Mouse (Mus musculus) left cerebral cortex, postnatal 14 days (tissue): Measurements from ENCODE around the gene Srp9. TPM values are rescaled to one million over a fixed set of nuclear protein-coding genes. Genes with fewer than 3 reads are reported as not detected.

ENCODE experiments used
- DNase-seq, 2 experiments: peaks; one replicate each; pipeline ENCODE4 v3.0.0; 2021 to 2022; ENCODE audit warnings: low spot score in 2 of 2, mixed read lengths in 1 of 2
- intact Hi-C: fragments of 180-260 bp; cut with DNase I; formaldehyde crosslinking; loops from one replicate; pipeline ENCODE4 v1.15.1; 2025
- long read RNA-seq, 2 experiments: library from polyadenylated mRNA; stranded (forward); transcript quantifications; one replicate each; pipeline ENCODE4 v2.0.0; 2021
- total RNA-seq, 2 experiments: library from RNA; stranded (reverse); gene quantifications; 2 replicates each; pipeline ENCODE4 v1.2.3; 2021

Srp9 gene
- 10 to 100 TPM; 55.2 to 57.1 TPM for total RNA-seq
- long read RNA-seq, experiment 1, transcript Srp9-201 (3 exons, 1,367 nt), result major isoform, 135 of 141 reads
- long read RNA-seq, experiment 1, partial matches to known transcripts, result 2 of 141 reads
- long read RNA-seq, experiment 1, other reads (novel, unspliced or antisense), result 2 of 141 reads
- long read RNA-seq, experiment 2, transcript Srp9-201 (3 exons, 1,367 nt), result major isoform, 104 of 109 reads
- long read RNA-seq, experiment 2, partial matches to known transcripts, result 1 of 109 reads
- long read RNA-seq, experiment 2, other reads (novel, unspliced or antisense), result 0 of 109 reads

GRCm38 (mm10) chr1:182124506-182124905 lies at the start of gene Srp9:
Gene Srp9, plus strand, starts transcription at chr1:182124737.
- intact Hi-C loops, result no loop called here
- DNase-seq, result peak; percentile 98

GRCm38 (mm10) chr1:182081744-182082419 lies 42.7 kb upstream of the Srp9 start:
- no peak for DNase-seq
- intact Hi-C loops, result no loop called here

GRCm38 (mm10) chr1:182083459-182083858 lies 41.1 kb upstream of the Srp9 start:
- intact Hi-C loops, result no loop called here

GRCm38 (mm10) chr1:182086759-182087158 lies 37.8 kb upstream of the Srp9 start:
- intact Hi-C loops, result loop anchor here (5.0 kb wide), 1 partner anchor 64 kb away; no protein-coding TSS in a partner anchor
- DNase-seq, result peak; percentile 50 to 58

More at GRCm38 (mm10) chr1:182083459-182083858, 41.1 kb upstream of the Srp9 start:
- no peak for DNase-seq

- intact Hi-C loops, result loop anchor here (5.0 kb wide), 1 partner anchor 65 kb away; no protein-coding TSS in a partner anchor
Measured at GRCm38 (mm10) chr1:182087351-182087750, 37.2 kb upstream of the Srp9 start.

GRCm38 (mm10) chr1:182087753-182088633 lies 36.5 kb upstream of the Srp9 start:
- no peak for DNase-seq
- intact Hi-C loops, result loop anchor here (5.0 kb wide), 1 partner anchor 66 kb away; no protein-coding TSS in a partner anchor

More at GRCm38 (mm10) chr1:182087351-182087750, 37.2 kb upstream of the Srp9 start:
- no peak for DNase-seq

- intact Hi-C loops, result loop anchor here (5.0 kb wide), 1 partner anchor 67 kb away; no protein-coding TSS in a partner anchor
- peak; percentile 34 to 55 for DNase-seq
Measured at GRCm38 (mm10) chr1:182088844-182089418, 35.6 kb upstream of the Srp9 start.

- DNase-seq, result no peak
- intact Hi-C loops, result loop anchor here (5.0 kb wide), 1 partner anchor 67 kb away; no protein-coding TSS in a partner anchor
Measured at GRCm38 (mm10) chr1:182089600-182090297, 34.8 kb upstream of the Srp9 start.

- intact Hi-C loops, result no loop called here
- DNase-seq, result no peak
Measured at GRCm38 (mm10) chr1:182090298-182090677, 34.2 kb upstream of the Srp9 start.

- intact Hi-C loops, result no loop called here
Measured at GRCm38 (mm10) chr1:182091261-182091660, 33.3 kb upstream of the Srp9 start.

GRCm38 (mm10) chr1:182091746-182092412 lies 32.7 kb upstream of the Srp9 start:
- intact Hi-C loops, result no loop called here
- no peak for DNase-seq

More at GRCm38 (mm10) chr1:182091261-182091660, 33.3 kb upstream of the Srp9 start:
- no peak for DNase-seq

- DNase-seq, result no peak
- intact Hi-C loops, result no loop called here
Measured at GRCm38 (mm10) chr1:182092413-182092800, 32.1 kb upstream of the Srp9 start.

- no peak for DNase-seq
- intact Hi-C loops, result no loop called here
Measured at GRCm38 (mm10) chr1:182093407-182093806, 31.1 kb upstream of the Srp9 start.

GRCm38 (mm10) chr1:182094473-182095136 lies 29.9 kb upstream of the Srp9 start:
- DNase-seq, result no peak
- intact Hi-C loops, result no loop called here

GRCm38 (mm10) chr1:182095240-182095741 lies 29.2 kb upstream of the Srp9 start:
- peak; percentile 18 to 45 for DNase-seq
- intact Hi-C loops, result no loop called here

- DNase-seq, result no peak
- intact Hi-C loops, result no loop called here
Measured at GRCm38 (mm10) chr1:182096707-182097106, 27.8 kb upstream of the Srp9 start.

- intact Hi-C loops, result no loop called here
- no peak for DNase-seq
Measured at GRCm38 (mm10) chr1:182099062-182099461, 25.5 kb upstream of the Srp9 start.
